Mouse (Mus musculus): ENCODE data around the gene A930033H14Rik.
A peak's percentile ranks its signal among the peaks of the same experiment; 100 is the strongest.

- 0 out of 2 replicates have a peak, but pooled peaks have one; percentile 14 for TF ChIP-seq POLR2A (IDR thresholded peaks at IDR 0.05; ENCODE audit: control insufficient read depth, low read depth, low read length)
- TF ChIP-seq CTCF (IDR thresholded peaks at IDR 0.05; ENCODE audit: control insufficient read depth, insufficient read depth, insufficient replicate concordance, low read depth, low read length): no peak
Measured at GRCm38 (mm10) chr10:69166514-69166913, 46.4 kb downstream of the A930033H14Rik start.
